Mouse (Mus musculus): ENCODE measurements around the gene Syt11.
"Not testable (repeated sequence)": the region's sequence is repeated elsewhere in the genome, so short reads cannot be mapped to it uniquely, and the experiment has no call there.

The Syt11 gene

DNA sequence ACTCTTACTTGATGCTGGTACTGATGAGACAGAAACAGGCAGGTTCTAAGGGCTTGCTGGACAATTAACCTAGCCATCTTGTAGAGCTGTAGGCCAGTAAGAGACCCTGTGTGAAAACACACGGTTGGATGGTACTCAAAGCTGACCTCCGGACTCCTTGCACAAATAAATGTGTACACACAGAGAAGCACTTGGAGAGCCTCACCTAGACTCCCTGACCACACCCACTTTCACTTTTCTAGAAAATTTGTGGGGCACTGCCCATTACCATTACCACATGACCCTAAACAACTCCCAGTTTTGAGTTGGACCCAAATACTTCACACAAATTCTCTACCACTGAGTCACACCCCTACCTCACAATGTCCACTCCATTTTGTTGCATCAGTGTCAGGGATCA lies 38.4 kb downstream of the Syt11 start:
- DNase-seq (ENCODE audit: low read depth), result no peak

DNA sequence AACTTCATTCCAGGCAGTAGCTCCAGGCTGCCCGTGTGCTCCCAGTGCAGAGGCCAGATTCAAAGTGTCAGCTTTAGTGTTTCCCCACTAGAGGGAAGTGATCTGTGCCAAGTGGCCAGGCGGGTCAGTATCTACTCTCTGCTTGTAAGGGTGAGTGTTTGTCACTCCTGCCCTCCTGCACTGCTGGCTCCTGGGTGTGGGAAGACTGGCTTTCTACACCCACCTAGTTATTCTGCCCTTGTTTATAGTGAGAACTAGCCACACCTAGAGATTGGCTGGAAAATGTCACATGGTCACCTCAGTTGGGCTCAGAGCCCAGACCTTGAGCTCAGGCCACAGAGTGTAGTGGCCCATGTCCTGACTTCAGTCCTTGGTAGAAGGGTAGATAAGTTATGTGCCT lies 55.9 kb downstream of the Syt11 start:
- peak; percentile 54 for DNase-seq (ENCODE audit: low read depth)

DNA sequence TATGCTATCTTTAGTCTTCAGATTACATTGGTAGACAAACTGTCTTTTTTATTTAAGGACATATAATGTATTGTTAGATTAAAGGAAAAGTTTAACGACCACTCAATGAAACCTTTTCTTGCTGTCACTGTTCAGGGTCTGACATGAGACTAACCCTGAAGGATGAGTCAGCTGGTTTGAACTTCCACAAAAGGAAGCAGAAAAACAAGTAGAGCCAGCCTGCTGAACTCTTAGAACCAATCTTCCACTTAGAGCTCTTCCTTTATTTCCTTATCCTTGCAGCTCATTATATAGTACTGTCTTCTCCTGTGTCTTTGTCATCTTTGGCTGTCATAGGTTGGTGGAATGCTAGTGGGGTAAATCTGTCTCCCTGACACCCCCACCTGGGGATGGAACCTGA lies 57.1 kb downstream of the Syt11 start:
- peak; percentile 74 for DNase-seq (ENCODE audit: low read depth)

DNA sequence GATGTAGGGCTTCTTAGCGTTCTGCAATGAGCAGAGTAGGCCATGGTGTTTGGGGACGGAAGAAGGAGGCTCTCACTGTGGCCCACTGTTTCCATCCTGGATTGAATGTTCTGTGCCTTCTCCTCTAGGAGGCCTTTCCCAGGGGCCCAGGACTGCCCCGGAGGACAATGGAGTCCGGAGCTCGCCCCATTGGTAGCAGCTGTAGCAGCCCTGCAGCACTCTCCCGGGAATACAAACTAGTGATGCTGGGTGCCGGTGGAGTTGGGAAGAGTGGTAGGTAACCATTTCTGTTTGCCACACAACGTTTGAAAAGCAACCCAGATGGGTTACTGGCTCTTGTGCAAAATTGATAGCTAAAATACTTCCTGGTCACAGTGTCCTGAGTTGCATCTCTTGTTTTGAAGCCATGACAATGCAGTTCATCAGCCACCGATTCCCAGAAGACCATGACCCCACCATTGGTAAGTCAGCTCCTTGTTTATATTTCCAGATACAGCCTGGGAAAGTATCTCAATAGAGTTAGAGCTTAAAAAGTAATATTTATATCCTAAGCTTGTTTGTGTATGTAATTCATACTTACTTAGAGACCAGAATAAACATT lies 57.7 kb downstream of the Syt11 start:
- DNase-seq (ENCODE audit: low read depth), result peak; percentile 44

DNA sequence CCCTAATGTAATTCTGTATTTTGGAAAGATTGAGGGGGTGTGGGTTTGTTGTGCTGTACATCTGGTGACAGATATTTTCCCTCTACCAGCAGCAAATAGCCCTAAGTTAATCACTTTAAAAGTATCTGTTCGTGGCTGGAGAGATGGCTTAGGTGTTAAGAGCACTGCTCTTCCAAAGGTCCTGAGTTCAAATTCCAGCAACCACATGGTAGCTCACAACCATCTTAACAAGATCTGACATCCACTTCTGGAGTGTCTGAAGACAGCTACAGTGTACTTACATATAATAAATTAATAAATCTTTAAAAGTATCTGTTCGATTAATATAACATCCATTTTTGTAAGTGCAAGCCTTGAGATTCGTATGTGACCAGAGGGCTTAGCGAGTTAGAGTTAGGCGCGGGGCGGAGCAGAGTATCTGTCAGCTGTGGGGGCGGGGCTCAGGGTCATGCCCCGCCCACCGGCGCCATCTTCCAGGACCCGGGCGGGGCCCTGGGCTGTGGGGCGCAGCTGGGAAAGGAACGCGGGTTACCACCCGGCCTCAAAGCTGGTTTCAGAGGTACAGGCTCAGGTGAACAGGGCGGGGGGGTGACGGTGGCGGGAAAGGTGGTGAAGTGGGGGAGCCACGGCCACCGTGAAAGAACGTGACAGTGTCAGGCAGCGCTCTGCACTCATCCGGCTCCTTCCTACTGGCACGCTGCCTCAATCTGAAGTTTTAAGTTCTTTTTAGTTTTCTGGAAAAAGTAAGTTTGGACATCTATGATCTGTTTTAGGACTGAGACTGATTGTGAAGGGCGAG lies 58.4 kb downstream of the Syt11 start, which contains the start of gene Rit1:
TSS of gene Rit1 (plus strand) at position 440 of the 799 bp plus-strand sequence.
- DNase-seq (ENCODE audit: low read depth), result peak; percentile 83

DNA sequence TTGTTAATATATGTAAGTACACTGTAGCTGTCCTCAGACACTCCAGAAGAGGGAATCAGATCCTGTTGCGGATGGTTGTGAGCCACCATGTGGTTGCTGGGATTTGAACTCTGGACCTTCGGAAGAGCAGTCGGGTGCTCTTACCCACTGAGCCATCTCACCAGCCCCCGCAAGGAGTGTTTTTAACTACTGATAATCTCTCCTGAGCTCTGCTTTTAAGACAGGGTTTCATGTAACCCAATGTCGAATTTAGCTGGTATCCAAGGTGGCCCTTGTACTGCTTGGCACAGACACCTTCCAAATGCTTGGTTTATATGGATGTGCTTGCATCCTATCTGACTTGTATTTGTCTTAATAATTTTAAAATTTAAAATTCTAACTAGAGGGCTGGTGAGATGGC lies 59.2 kb downstream of the Syt11 start:
- DNase-seq (ENCODE audit: low read depth), result not testable (repeated sequence)

DNA sequence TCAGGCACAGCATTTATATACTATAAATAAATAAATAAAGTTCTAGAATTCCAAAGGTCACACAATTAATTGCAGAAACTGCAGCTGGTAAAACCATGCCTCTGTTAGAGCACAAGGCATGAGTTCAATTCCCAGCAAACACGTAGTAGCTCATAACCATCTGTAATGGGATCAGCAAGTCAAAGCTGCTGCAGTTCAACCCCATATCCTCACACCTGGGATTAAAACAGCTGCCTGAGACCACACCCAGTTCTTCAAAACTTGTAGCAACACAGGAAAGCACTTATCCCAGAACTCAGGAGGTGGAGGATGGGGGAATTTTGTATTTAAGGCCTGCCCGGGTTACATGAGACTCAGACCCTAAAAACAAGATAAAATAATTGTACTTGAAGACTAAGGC lies 60.2 kb downstream of the Syt11 start:
- no peak for DNase-seq (ENCODE audit: low read depth)

DNA sequence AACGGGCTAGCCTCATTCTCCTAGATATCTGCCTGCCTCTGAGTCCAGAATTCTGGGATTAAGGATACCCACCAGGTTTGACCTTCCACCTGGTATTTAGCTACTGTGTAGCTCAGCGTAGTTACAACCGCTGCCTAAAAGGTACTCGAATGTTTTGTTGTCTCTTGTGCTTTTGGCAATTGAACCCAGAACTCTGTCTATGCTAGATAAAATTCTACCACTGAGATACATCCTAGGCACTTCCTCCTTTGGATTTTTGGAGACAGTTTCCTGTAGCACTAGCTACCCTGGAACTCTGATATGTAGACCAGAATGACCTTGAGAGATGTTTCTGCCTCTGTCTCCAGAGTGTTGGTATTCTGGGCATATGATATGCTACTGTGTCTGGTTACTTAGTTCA lies 61.3 kb downstream of the Syt11 start:
- no peak for DNase-seq (ENCODE audit: low read depth)

DNA sequence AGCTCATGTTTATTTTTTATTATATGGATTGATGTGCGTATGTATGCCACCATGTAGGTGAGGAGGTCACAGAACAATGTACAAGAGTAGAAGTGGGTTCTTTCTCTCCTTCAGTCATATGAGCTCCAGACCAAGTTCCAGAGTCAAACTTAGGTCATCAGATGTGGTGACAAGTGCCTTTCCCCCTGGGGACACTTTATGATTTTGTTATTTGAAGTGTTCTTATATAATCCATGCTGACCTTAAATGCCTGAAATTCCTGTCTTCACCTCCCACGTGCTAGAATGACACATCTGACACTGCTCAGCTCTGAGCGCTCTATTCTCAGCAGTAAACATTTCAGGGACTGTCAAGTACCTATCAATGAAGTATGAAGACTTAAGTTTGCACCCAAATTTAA lies 73.7 kb downstream of the Syt11 start:
- DNase-seq (ENCODE audit: low read depth), result no peak

DNA sequence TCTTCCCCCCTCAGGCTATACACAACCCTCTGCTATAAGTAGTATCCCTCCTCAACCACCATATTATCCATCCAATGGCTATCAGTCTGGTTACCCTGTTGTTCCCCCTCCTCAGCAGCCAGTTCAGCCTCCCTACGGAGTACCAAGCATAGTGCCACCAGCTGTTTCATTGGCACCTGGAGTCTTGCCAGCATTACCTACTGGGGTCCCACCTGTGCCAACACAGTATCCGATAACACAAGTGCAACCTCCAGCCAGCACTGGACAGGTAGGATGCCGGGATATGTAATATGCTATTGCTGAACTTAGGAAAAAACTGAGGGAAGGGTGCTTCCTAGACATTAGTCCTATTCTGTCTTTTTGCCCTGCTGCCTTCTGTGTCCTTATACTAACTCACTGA lies 74.7 kb downstream of the Syt11 start:
- DNase-seq (ENCODE audit: low read depth), result no peak

DNA sequence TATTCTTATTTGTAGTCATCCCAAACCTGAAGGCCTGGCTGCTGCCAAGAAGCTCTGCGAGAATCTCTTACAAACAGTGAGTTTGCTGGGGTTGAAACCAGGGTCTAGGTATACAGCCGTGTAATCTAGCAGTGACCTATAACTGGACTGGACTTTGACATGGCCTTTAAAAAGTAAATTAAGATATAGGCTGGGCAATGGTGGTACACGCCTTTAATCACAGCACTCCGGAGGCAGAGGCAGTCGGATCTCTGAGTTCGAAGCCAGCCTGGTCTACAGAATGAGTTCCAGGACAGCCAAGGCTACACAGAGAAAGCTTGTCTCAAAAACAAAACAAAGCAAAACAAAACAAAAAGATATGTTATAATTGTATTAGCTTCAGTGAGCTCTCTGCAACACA lies 76.1 kb downstream of the Syt11 start:
- DNase-seq (ENCODE audit: low read depth), result no peak

DNA sequence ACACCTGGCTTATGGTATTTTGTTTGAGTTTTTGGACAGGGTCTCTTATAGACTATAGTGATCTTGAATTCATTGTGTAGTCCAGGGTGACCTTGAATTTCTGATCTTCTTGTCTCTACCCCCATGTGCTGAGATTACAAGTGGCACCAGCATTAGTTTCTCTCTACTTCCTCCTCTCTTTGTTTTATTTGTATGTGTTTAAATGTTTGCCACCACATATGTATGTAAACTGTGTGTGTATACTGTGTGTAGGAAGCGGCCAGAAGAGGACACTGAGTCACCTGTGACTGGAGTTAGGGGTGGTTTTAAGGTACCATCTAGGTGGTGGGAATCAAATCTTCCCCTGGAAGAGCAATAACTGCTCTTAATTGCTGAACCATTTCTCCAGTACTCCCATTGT lies 76.9 kb downstream of the Syt11 start:
- no peak for DNase-seq (ENCODE audit: low read depth)

DNA sequence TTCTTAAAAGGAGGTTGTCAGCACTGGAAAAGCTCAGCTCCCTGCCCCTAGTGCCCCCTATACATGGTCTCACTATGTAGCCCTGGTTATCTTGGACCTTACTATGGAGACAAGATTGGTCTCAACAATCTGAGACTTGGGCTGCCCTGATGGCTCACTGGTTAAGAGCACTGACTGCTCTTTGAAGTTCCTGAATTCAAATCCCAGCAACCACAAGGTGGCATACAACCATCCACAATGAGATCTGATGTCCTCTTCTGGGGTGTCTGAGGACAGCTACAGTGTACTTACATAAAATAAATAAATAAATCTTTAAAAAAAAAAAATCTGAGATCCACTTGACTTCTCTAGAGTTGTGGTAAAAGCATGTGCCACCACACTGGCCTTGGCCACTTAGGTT lies 79.4 kb downstream of the Syt11 start:
- peak; percentile 34 for DNase-seq (ENCODE audit: low read depth)
